Mouse (Mus musculus) right cerebral cortex, postnatal 36 days (tissue): ENCODE measurements around the gene Trim11.
A peak's percentile ranks its signal among the peaks of the same experiment; 100 is the strongest.

Experiments
- DNase-seq, 2 experiments: peaks; one replicate each; pipeline ENCODE4 v3.0.0; 2022; ENCODE audit warnings: low spot score in 2 of 2, mixed read lengths in 1 of 2

The Trim11 gene

DNA sequence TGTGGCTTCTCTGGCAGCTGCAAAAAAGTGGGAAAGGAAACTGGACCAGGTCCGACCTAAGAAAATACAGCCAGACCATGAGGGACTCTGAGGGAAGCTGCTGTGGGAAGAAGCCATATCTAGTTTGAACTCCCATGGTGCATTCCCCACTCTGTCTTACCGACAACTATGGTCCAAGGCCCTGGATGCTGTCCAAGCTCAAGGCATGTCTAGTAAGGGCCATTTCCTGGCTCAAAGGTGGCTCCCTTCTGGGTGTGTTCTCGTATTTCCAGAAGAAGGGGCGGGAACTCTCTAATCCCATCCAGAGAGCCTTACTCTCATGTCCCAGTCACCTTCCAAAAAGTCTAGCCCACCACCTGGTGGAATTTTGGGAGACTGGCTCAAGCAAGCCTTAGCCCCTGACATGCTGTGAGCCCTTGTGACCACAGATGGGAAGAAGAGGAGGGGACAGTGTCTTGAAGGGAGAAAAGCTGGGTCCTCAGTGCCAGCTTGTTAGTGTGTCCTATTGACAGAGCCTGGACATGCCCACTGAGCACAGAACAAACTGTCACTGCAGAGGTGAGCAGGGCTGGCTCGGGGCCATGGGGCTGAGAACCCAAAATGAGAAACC lies 2.6 kb downstream of the Trim11 start:
- DNase-seq: no peak

DNA sequence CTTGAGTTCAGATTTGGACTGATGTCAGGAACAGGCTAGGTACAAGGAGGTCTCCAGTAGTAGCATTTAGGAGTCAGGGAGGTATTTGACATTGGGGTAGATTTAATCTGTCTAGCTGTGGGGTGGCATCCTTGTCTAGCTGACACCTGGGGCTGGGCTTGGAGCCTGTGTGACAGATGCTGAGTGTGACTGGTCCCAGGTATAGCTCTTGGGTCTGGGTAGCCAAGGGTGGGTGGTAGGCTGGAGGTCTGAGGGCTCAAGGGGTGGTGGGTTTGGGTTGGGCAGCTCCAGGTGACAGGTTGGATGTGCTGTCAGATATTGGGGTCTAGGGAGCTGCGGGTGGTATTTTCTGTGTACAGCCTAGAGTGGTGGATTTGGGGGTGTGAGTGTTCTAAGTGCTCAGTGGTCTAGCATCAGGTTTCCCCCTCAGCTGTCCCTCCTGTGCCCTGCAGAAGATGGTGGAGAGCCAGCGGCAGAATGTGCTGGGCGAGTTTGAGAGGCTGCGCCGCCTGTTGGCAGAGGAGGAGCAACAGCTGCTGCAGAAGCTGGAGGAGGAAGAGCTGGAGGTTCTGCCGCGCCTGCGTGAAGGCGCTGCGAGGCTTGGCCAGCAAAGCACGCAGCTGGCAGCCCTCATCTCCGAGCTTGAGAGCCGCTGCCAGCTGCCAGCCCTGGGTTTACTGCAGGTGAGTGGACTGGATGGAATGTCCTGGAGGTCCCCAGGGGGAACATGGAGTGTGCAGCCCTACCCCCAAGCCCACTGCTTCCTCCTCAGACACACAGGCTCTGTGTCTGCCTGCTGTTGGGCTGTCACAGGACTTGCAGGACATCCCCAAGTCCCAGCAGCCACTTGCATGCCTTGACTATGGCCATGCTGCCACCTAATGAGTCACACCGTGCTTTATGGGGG lies 3.9 kb downstream of the Trim11 start:
- peak; percentile 64 to 77 for DNase-seq

DNA sequence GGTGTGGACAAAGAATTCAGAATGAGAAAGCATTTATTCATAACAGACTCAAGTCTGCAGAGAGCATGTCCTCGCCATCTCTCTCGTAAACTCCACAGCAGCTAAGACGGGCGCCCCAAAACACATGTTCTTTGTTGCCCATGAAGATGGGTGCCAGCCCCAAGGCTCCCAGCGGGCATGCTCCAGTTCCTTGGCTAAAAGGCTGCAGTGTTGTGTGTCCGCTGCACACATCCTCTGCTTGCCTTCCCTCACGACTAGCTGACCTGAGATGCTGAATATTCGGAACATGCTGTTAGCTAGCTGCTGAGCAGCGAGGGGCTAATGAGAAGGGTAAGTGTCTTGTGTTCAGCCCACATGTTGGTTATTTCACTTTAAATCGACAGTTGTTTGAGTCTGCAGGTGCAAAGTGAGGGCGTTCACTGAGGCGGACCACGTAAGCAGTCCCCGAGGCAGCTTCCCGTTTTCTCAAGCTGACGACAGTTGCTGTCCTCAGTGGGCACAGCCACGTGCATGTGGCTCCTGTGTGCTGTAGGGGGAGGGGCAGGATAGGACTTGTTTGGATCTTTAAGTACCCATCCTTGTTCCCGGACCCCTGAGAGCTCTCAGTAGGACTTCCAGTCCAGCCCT lies 4.7 kb downstream of the Trim11 start:
- DNase-seq: no peak

- DNase-seq: no peak
These were observed 5.9 kb downstream of the Trim11 start for GRCm38 (mm10) chr11:58983691-58984341.

GRCm38 (mm10) chr11:58984657-58985056 lies 6.8 kb downstream of the Trim11 start:
- no peak for DNase-seq

DNA sequence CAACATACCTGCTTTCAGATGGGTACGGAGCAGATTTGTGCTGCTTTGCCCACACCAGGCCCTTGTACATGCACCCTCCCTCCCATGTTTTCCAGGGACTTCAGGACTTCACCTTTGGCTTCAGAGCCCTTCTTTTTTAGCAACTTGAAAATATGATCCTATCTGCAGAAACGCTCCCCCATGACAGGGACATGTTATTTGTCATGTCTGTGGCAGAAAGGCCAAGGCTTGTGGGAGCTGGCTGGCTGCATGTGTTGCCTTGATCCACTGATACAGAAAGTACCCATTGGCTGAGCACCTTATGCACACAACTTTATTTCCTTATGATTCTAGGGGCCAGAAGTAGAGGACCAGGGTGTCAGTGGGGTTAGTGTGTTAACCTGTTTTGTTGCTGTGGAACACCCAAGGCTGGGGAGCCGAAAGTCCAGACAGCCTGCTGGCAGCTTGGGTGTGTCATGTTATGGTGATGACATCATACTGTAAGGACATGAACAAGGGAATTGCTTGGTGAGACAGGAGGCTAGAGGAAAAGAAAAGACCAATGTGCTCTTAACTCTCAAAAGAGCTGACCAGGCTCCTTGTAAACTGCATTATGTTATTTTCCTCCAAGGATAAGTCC lies 7.5 kb downstream of the Trim11 start:
- DNase-seq: no peak

- no peak for DNase-seq
These were observed 11.3 kb downstream of the Trim11 start for GRCm38 (mm10) chr11:58989166-58989565.

- DNase-seq: no peak
These were observed 12.2 kb downstream of the Trim11 start for GRCm38 (mm10) chr11:58990141-58990540.

DNA sequence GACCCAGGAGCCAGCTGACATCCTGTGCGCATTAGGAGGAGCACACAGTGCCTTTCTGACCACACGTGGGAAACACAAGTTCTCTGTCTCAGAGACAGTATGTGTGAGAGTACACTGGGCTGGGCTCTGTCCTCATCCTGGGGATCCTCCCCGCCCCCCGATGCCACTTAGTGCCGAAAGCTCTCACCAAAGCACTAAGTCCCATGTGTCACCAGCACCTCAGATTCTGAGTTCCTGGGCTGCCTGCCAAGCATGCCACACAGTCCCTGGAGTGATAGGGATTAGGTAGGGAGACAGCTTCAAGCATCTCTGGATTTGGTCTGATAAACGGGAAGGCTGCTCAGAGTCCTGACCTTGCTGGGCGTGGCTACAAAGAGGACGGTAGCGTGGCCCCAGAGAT lies 12.9 kb downstream of the Trim11 start:
- DNase-seq: no peak

- no peak for DNase-seq
These were observed 14.0 kb downstream of the Trim11 start for GRCm38 (mm10) chr11:58991911-58992310.

- no peak for DNase-seq
These were observed 15.3 kb downstream of the Trim11 start for GRCm38 (mm10) chr11:58993091-58993670.

DNA sequence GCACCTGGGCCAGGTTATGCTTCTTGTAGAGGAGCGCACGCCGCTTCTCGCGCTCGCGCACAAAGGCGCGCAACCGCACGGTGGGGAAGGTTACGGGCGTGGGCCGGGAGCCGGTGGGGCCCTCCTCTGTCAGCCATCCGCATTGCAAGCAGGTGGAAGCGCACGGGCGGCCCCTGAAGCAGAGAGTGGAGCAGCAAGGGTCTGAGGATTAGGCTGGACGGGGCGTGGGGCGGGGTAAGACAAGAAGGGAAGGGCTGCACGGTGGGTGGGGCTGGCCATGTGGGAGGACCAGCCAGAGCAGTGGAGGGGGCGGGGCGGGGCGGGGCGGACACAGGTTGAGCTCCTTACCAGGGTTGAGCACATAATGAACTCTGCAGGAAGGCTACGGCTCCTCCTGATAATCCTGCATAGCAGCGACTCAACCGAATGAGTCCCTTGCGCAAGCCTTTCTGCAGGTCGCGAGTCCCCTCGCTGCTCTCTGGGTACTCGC lies 16.5 kb downstream of the Trim11 start:
- no peak for DNase-seq

DNA sequence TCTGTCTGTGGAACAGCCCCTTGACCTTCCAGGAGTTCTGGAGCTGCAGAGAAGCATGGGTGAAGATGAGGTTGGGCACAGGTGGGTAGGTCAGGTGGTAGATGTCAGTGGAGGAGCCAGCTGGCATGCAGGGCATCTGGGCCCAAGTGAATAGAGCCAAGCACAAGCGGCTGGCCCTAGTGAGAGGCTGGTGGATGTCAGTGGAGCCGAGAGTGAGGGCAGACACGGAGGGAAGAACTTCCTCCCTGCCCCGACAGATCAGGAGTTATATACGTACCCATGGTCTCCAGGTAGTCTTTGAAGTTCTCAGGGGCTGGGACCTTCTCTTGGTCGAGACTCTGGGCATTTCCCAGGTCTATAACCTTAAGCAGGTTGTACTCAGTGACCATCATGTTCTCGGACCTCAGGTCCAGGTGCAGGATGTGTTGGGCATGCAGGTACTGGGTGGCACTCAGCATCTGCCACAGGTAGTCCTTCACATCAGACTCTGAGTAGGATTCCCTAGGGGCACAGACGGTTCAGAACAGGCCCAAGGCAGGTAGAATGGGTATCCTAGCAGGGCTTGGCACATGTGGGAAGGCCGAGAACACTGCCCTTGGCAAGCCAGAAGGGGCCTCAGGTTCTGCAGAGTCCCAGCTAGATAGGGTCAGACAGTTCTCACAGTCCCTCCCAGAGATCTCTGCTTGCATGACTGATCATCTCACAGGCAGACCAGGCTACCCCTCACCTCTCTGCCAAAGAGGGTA lies 17.3 kb downstream of the Trim11 start:
- no peak for DNase-seq

DNA sequence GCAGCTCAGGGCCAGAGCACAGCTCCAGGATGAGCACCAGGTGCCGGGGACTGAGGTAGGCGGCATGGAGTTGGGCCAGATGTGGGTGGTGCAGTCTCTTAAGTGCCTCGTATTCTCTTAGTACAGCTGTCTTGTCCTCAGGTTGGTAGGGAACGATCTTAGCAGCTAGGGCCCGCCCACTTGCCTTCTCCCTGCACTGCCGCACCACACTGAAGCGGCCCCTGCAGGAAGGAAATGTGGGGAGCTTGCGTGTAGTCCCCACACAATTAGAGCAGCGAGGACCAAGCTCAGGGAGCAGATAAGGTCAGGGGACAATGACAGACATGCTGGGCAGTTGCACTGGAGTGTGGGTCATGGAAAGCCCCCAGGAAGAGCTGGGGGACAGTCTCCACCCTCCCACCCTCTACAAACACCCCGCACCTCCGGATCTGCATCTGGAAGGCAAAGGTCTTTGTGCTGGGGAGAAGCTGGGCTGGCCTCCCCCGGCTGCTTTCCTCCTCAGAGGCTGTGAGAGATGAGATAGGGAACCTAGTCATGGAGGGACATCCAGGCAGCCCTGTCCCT lies 18.0 kb downstream of the Trim11 start:
- DNase-seq: no peak

GRCm38 (mm10) chr11:58997541-58997940 lies 19.6 kb downstream of the Trim11 start:
- no peak for DNase-seq

DNA sequence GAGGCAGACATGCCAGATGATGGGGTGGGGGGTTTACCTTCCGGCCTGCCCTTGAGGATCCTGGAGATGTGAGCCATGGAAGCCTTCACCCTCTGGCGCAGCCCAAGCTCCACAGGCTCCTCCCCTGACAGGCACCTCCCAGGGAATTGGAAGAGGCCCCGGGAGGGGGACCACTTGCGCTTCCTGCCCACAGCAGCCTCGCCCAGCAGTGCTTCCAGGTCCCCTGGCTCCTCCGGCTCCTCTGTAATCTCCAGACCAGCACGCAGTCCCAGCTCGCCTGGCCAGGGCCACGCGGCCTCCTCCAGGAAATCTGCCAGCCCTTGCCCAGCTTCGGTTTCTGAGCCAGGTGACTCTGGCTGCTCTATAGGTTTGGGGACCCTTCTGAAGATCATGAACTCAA lies 21.3 kb downstream of the Trim11 start:
- no peak for DNase-seq

DNA sequence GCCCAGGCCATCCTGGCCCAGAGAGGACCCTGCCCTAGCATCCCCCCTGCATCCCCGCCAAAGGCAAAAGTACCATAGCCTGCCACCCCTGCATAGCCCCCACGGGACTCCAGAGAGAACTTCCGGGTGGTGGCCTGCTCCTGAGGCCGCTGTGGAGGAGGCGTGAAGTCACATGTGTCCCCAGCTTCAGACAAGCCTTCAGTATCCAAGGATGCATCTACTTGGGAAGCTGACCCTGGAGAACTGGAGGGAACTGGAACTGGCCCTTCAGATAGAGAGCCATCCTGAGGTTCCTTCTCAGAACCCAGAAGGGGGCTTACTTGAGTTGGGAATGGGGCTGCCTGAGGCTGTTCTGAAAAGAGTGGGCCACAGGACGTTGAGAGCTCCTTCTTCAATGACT lies 21.9 kb downstream of the Trim11 start:
- no peak for DNase-seq

DNA sequence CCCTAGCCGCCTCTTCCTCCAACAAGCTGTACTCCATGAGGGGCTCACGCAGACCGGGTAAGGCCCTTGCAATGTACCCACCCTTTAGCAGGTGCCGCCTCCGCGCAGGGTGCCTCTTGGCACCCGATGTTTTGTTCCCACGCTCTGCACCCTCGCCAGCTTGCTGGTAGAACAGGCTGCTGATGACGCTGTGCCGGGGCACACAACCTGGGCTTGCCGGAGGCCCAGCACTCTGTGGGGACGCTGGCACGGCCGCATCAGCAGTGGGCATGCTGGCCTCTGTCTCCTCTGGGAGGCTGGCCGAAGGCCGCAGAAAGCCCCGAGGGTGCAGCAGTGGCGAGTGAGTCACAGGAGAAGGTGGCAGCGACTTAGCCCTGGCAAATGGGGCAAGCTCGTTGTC lies 22.7 kb downstream of the Trim11 start:
- peak in 1 of 2 experiments; percentile 36 for DNase-seq

- no peak for DNase-seq
These were observed 24.6 kb downstream of the Trim11 start for GRCm38 (mm10) chr11:59002327-59003079.
